Mouse (Mus musculus) Muller cell, postnatal 12 days (primary cell): ENCODE measurements around the gene Hist2h2be.
"Not testable (repeated sequence)": the region's sequence is repeated elsewhere in the genome, so short reads cannot be mapped to it uniquely, and the experiment has no call there.

Experiments used
- DNase-seq: peaks from one replicate; pipeline ENCODE4 v3.0.0-alpha.2; 2015; ENCODE audit errors: inconsistent ontology term

Hist2h2be gene

DNA sequence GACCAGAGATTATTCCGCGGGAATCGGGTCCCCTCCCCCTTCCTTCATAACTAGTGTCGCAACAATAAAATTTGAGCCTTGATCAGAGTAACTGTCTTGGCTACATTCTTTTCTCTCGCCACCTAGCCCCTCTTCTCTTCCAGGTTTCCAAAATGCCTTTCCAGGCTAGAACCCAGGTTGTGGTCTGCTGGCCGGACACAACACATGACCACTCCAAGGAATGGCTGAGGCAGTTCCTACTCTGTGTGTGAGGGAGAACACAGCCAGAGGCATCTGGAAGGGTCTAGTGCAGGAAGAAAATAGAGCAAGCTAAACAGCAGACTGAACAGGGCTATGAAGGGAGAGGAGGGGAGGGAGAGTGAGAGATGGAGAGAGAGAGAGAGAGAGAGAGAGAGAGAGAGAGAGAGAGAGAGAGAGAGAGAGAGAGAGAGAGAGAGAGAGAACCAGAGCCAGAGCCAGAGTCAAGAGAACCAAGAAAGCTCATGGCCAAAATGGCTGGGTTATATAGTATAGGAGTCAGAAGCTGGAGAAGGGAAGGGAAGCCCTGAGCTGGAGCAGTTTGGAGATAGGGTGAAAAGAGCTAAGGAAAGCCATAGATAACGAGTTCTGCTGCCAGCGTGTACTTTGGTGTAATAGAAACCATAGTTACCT, 22.2 kb upstream of the Hist2h2be start:
- not testable (repeated sequence) for DNase-seq

- no peak for DNase-seq
Observed at GRCm38 (mm10) chr3:96199731-96200130, 21.2 kb upstream of the Hist2h2be start.

GRCm38 (mm10) chr3:96207819-96208218, 13.1 kb upstream of the Hist2h2be start:
- no peak for DNase-seq

DNA sequence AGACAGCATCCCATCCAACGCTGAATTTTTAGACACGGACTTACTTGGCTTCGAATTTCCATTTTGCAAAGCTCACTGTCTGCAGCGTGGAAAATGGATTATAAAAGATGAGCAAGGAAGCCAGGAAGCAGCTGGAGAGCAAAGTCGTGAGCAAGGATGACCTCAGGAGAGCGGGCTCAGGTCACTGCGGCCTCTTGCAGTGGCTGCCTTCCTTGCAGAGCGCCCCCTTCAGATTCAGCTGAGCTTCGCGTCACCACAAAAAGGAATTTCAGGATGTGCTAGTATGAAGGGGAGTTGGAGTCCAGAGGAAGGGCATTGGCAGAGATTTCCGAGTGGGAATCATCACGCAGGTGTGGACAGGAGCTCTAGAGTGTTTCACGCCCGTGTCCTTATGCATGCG, 11.7 kb upstream of the Hist2h2be start:
- DNase-seq, result no peak

GRCm38 (mm10) chr3:96219191-96219641, 1.7 kb upstream of the Hist2h2be start:
- no peak for DNase-seq

GRCm38 (mm10) chr3:96219661-96220130, 1.2 kb upstream of the Hist2h2be start, which contains the start of the genes Bola1 and Hist2h2ab:
Gene Bola1, minus strand, starts transcription at chr3:96219709.
Gene Hist2h2ab, plus strand, starts transcription at chr3:96219865.
- DNase-seq, result peak; percentile 87

DNA sequence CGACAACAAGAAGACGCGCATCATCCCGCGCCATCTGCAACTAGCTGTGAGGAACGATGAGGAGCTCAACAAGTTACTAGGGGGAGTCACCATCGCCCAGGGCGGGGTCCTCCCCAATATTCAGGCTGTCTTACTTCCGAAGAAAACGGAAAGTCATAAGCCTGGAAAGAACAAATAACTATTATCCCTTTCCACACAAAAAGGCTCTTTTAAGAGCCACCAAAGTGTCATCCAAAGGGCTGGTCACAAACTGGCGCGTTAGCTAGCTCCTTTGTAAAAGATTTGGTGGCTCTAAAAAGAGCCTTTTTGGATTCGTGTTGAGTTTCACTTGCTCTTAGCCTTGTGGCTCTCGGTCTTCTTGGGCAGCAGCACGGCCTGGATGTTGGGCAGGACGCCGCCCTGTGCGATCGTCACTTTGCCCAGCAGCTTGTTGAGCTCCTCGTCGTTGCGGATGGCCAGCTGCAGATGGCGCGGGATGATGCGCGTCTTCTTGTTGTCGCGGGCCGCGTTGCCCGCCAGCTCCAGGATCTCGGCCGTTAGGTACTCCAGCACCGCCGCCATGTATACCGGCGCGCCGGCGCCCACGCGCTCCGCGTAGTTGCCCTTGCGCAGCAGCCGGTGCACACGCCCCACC, 671 bp upstream of the Hist2h2be start:
- DNase-seq, result peak; percentile 48

GRCm38 (mm10) chr3:96221640-96222038, 720 bp downstream of the Hist2h2be start:
- no peak for DNase-seq

DNA sequence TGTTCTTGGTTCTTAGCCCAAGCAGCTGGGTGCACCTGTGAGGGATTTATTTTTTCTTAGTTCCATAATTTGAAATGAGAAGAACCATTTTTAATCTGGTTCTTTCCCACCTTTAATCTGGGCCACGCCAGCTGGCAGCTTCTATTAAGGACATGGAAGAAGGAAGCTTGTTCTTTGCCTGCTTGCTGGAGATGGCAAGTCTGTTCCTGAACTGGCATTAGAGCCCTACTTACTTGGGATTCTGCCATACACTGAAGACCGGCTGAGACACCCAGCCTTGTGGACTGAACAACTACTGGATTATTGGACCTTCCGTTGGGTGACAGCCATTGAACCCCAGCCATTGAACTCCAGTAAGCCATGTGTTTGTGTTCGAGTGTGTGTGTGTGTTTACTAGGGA, 1.9 kb downstream of the Hist2h2be start:
- DNase-seq, result no peak

DNA sequence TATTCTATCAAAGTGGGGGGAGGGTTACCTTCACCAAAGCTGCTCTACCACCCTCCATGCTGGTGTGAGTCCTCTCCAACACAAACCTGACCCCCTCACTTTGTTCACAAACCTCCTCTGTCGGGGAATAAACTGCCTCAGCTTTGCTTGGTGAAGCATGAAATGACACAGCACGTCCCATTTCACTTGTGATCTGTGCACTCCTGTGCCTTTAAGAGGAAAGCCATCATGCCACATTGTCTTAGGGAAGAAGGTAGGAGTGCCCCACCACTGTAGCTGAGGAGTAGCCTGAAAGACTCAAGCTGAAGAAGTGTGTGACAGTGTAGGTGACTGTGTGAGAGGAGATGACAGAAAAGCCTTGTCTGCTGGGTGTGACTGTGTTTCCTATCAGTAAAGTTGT, 4.5 kb downstream of the Hist2h2be start:
- DNase-seq, result no peak

DNA sequence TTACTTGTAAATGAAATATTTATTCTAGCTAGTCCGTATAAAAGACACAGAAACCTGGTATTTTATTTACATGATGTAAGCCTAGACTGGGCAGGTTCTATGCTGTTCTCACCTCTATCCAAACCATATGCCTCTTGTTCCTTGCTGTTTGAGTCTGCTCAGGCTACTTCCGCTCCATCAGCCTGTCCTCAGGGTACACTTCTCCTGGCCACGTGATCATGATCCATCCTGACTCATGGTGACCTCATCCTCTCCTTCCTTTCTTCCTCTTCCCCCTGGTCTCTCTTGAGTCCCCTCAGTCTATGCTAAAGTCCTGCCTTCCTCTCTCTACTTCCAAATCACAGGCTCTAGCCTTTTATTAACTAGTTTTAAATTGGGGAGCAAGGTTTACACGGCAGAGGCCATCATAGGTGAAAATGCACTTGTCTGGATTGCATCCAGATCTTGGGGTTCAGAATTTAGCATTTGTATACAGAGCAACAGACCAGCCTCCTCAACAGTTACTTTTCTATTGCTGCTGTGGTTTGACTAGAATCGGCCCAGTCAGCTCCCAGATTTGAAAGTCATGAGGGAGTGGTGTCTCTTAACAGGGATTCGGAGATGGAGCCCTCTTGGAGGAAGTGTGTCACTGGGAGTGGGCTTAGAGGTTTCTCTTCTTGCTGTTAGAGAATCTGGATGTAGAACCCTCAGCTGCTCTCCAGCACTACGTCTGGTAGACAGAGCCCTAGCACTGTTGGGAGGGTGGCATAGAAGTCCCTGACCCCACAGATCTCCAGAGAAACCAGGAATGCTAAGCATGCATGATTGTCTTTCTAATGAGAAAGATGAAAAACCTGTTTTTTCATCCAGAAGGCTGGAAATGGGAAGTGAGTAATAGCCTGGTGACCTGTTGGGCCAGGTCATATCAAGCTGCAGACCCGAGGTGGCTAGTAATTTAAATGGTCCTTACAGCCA, 6.1 kb downstream of the Hist2h2be start:
- peak; percentile 77 for DNase-seq

DNA sequence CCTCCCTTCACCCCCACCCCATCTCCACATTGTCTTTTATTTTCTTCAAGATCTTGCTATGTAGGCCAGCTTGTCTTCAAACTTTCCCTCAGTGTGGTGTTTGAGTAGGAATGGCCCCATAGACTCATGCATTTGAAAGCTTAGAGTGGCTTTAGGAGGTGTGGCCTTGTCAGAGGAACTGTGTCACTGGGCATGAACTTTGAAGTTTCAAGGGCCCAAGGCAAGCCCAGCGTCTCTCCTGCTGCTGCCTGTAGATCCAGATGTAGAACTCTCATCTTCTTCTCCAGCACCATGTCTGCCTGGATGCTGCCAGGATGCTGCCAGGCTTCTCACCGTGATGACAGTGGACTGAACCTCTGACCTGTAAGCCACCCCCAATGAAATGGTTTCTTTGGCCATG, 7.9 kb downstream of the Hist2h2be start:
- DNase-seq, result no peak

- no peak for DNase-seq
Observed at GRCm38 (mm10) chr3:96230404-96230803, 9.5 kb downstream of the Hist2h2be start.

GRCm38 (mm10) chr3:96230910-96231757, 10.2 kb downstream of the Hist2h2be start:
- DNase-seq, result no peak

DNA sequence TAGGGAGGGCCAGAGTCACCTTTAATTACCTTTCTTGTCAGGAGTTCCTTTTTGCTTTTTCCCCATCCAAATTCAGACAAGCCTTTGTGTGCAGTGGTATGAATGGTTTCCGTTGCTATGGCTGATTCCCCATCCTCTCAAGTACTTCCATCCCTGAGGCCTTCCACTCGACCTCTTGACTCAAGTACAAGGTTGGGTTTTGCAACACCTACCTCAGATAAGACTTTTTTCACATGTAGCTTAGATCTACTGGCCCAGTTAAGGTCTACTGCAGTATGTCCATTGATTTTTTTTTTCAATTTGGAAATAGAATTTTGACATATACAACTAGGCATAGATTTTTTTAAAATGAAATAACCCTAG, 10.8 kb downstream of the Hist2h2be start:
- no peak for DNase-seq

GRCm38 (mm10) chr3:96234914-96235313, 14.0 kb downstream of the Hist2h2be start:
- DNase-seq, result no peak

- no peak for DNase-seq
Observed at GRCm38 (mm10) chr3:96235836-96236235, 14.9 kb downstream of the Hist2h2be start.

DNA sequence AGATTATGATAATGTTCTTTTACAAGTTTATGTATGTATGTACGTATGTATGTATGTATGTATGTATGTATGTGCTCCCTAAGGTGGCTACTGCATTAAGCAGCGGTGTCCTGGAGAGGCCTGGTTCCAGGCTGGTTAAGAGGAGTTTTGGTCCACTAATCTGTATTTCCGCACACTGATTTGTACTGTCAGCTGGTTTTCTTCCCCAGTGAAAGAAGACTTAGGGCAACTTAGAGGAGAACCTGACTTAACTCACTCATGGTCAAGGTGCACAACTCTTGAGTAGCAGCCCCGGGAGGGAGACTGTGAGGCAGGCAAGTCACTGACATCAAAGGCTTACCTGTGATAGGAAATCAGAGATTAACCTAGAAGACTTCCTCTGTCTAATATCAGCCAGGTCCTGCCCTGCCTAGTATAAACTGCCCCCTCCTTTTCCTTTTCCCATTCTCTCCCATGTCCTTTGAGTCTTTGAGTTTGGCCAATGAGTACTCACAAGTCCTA, 16.0 kb downstream of the Hist2h2be start:
- DNase-seq, result no peak

DNA sequence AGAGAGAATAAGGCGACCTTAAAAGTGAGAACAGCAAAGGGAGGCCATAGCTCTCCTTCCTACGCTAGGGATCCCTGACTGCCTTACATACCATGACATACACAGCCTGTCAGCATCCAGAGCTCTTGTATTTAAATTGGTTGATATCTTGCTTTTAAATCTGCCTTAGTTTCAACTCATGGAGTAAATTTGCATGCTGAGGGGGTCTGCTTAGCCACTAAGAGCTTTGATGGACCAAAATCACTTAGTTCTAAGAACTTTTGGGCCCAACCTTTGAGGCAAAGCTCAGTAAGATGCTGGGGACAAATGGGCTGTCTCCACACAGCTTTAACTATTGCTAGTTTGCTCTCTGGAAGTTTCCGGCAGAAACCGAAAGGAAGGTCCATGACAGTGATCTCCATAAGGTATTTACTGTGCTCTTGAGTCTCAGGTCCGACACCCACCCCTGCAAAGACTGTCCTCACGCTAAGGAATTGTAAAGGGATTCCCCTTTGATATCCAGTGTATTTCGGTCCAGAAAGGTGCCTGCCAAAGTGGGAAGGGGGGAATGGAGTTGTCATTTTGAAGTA, 16.5 kb downstream of the Hist2h2be start:
- no peak for DNase-seq

GRCm38 (mm10) chr3:96237904-96238511, 17.1 kb downstream of the Hist2h2be start:
- no peak for DNase-seq
